In genomic region chr4:48153229-48153628, GRCm38 (mm10) we compare ENCODE assay signal across 20 mouse cellular contexts. TPM values are rescaled to one million over a fixed set of nuclear protein-coding genes. Genes with fewer than 3 reads are reported as not detected.
DNase-seq lines count a peak whose midpoint lies in the region; ATAC-seq and TF ChIP-seq lines count a peak whose summit lies in the region.
"Had no signal": no experiment of that assay in that cellular context is flagged by ENCODE, and none has a peak within 500 bp of the region (broad histone marks: within the 10 kb centered on the region; RNA-seq: fewer than 3 reads in every experiment).

No protein-coding gene starts in this region.

- TF ChIP-seq CTCF in layer of hippocampus, adult 2 months (conservative IDR thresholded peaks at IDR 0.05): no peak

- intact Hi-C loops in left cerebral cortex, postnatal 4 days (cut with DNase I): no loop called here

- peak; percentile 16 to 43 for DNase-seq in left cerebral cortex, adult 18-20 months (ENCODE audit: low spot score in 2 of 2)
- DNase-seq in left cerebral cortex, postnatal 4 days: no peak
- peak; percentile 20 to 43 for DNase-seq in layer of hippocampus, adult 2 months (ENCODE audit: low spot score in 2 of 2)
- peak; percentile 13 to 16 for DNase-seq in layer of hippocampus, postnatal 36 days
- DNase-seq in right cerebral cortex, postnatal 25 days: peak; percentile 14
- DNase-seq in adrenal gland, adult 8-10 months: no peak
- DNase-seq in cerebellum, adult 11-12 months: no peak
- DNase-seq: adrenal gland, adult 2 months; cerebellum, adult 8-10 months; kidney, postnatal 10 days; liver, embryonic 13.5 days; lung, adult 2 months; lung, postnatal 14 days had no signal

- no peak overlapping the region for H3K4me3 ChIP-seq in layer of hippocampus, adult 2 months
- H3K4me3 ChIP-seq: forebrain, embryonic 13.5 days; heart, embryonic 12.5 days; hindbrain, embryonic 10.5 days; intestine, embryonic 15.5 days; liver, embryonic 13.5 days; midbrain, embryonic 12.5 days had no signal

- no peak for ATAC-seq in granulocyte monocyte progenitor cell, adult 5-6 weeks (replicated peaks; ENCODE audit: poor library complexity, severe bottlenecking)
- ATAC-seq: forebrain, embryonic 13.5 days; hindbrain, embryonic 16.5 days; intestine, embryonic 15.5 days had no signal

- peak overlapping the region; percentile 40; the same call in 1 of the 2 replicates for H3K27ac ChIP-seq in layer of hippocampus, adult 2 months
- H3K27ac ChIP-seq: forebrain, embryonic 13.5 days; hindbrain, embryonic 10.5 days; intestine, embryonic 15.5 days; liver, embryonic 13.5 days; midbrain, embryonic 12.5 days had no signal

RNA-seq across cellular contexts. Expression of gene Stx17, which starts 28.5 kb away (rescaled TPM):
- 10 to 100 TPM; 20.9 to 22.1 TPM for total RNA-seq in left cerebral cortex, adult 18-20 months (2021)
- total RNA-seq in left cerebral cortex, postnatal 4 days (2021): 10 to 100 TPM; 31.1 to 31.6 TPM
- 10 to 100 TPM; 18.1 to 22.7 TPM for total RNA-seq in layer of hippocampus, adult 2 months (2021)
- 10 to 100 TPM; 17.5 to 20.6 TPM for total RNA-seq in layer of hippocampus, postnatal 36 days (2021)
- total RNA-seq in adrenal gland, adult 8-10 months (2022): 10 to 100 TPM; 78.6 to 92.6 (median 90.2) TPM
- total RNA-seq in granulocyte monocyte progenitor cell, adult 5-6 weeks (2014; fragmentation: Nextera tagmentation): 8.7 and 21.7 TPM in 2 replicates
- total RNA-seq in granulocyte monocyte progenitor cell, adult 5-6 weeks (2017): 15.5 and 22.6 TPM in 2 replicates

Comparison
In these comparisons a context has a peak if more than half of its experiments do, and no peak if none do; other contexts are left out.
1. DNase-seq: peak in left cerebral cortex, adult 18-20 months (2 of 2), layer of hippocampus, adult 2 months (2 of 2), layer of hippocampus, postnatal 36 days (2 of 2) and right cerebral cortex, postnatal 25 days (single experiment); none in left cerebral cortex, postnatal 4 days (single experiment), adrenal gland, adult 8-10 months (single experiment) and cerebellum, adult 11-12 months (single experiment).